Mouse (Mus musculus) liver, adult 2 months (tissue): ENCODE measurements around the gene Mrps23.

Experiments
- CTCF ChIP-seq: fragments of 200-500 bp; IDR thresholded peaks from 2 replicates; pipeline ENCODE4 v1.5.1; 2011; ENCODE audit warnings: low read depth, low read length, control low read depth
- POLR2A ChIP-seq: fragments of 200-500 bp; IDR thresholded peaks from 2 replicates; pipeline ENCODE4 v1.6.1; 2011; ENCODE audit warnings: low read length, control low read depth; ENCODE audit not compliant: insufficient read depth; ENCODE audit errors: extremely low read depth

DNA sequence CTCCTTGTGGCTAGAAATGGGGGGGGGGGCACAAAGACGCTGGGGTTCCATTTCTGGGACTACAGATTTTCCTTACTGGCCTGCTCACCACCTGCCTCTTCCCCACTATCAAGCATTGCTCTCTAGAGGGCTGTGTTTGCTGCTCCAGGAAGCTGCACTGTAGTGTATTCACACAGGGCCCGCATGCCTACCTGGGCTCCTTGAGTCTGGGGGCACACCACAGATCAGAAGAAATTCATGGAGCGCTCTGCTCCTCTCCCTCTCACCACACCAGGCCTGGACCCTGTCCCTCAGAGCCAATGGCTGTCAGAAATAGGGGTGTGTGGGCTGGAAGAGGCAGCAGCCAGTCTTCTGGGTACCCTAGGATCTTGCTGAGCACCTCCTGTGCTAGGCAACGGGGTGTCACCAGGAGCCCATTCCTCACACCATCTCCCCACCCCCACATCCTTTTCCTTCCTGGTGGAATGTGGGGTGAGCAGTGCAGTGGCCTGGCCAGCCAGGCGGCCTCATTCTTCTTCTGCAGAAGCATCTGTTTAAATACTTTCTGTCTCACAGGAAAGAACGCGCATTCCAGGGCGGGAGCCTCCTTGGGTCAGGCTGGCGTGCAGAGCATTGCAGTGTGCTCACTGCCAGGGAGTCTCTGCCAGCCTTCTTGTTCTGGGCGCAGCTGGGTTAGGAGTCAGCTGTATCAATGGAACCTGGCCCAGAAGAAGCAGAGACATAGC lies 31.4 kb upstream of the Mrps23 start:
- TF ChIP-seq POLR2A (no peak), CTCF (no peak)
